Mouse (Mus musculus): ENCODE measurements around the gene Lipo3.
"Not testable (repeated sequence)": the region's sequence is repeated elsewhere in the genome, so short reads cannot be mapped to it uniquely, and the experiment has no call there.

Gene Lipo3

GRCm38 (mm10) chr19:33761287-33762086, at the start of gene Lipo3:
TSS of gene Lipo3 (minus strand) at chr19:33761951.
- DNase-seq (ENCODE audit: low read depth, low spot score): not testable (repeated sequence)

GRCm38 (mm10) chr19:33787359-33787758, 25.6 kb upstream of the Lipo3 start, which contains the start of gene Lipo1:
TSS of gene Lipo1 (minus strand) at chr19:33787459.
- DNase-seq (ENCODE audit: low read depth, low spot score): not testable (repeated sequence)

GRCm38 (mm10) chr19:33786576-33787277, 25.0 kb upstream of the Lipo3 start:
- DNase-seq (ENCODE audit: low read depth, low spot score): no peak

GRCm38 (mm10) chr19:33751259-33751658, 10.5 kb downstream of the Lipo3 start, which contains the start of gene Lipo2:
TSS of gene Lipo2 (minus strand) at chr19:33751359.
- DNase-seq (ENCODE audit: low read depth, low spot score): not testable (repeated sequence)

- DNase-seq (ENCODE audit: low read depth, low spot score): not testable (repeated sequence)
These were observed 136.6 kb downstream of the Lipo3 start, which contains the start of gene Gm8978 for GRCm38 (mm10) chr19:33625152-33625551. TSS of gene Gm8978 (minus strand) at chr19:33625252.

- peak; percentile 69 for DNase-seq (ENCODE audit: low read depth, low spot score)
These were observed 172.0 kb downstream of the Lipo3 start for GRCm38 (mm10) chr19:33589626-33590302.

GRCm38 (mm10) chr19:33568551-33568950, 193.2 kb downstream of the Lipo3 start:
- not testable (repeated sequence) for DNase-seq (ENCODE audit: low read depth, low spot score)

GRCm38 (mm10) chr19:33517680-33518079, 244.1 kb downstream of the Lipo3 start, which contains the start of gene Lipo4:
TSS of gene Lipo4 (minus strand) at chr19:33517780.
- DNase-seq (ENCODE audit: low read depth, low spot score): no peak
